Mouse (Mus musculus): Measurements from ENCODE around the gene Olr1. TPM values are rescaled to one million over a fixed set of nuclear protein-coding genes. Genes with fewer than 3 reads are reported as not detected.

Gene Olr1
- total and polyA plus RNA-seq, 3 experiments: 0.06 to 0.21 (median 0.07) TPM

DNA sequence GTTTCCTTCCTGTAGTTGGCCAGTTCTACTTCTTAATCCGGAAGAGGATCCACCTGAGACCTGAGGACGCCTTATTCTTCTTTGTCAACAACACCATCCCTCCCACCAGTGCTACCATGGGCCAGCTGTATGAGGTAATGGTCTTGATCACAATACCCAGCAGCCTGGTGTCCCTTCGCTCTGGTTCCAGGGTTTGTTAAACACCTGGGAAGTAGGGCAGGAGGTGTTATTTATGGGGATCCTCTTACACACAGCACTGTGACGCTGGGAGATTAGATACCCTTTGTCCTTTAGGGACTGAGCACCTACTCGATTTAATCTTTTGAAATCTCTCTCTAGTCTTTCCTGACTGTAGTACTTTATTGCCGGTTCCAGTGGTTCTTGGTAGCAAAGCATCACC is 31.6 kb upstream of the Olr1 start:
- Histone ChIP-seq H3K36me3 (ENCODE audit: control insufficient read depth, insufficient read depth, low read length) (peaks cover 37% of the 10 kb centered on the region), H3K9ac (ENCODE audit: low read depth, low read length) (no peak overlapping the region), H3K27ac (no peak overlapping the region), H3K79me2 (replicated peaks; ENCODE audit: control insufficient read depth, insufficient read depth, low read length) (peaks cover 2% of the 10 kb centered on the region; the same call in 1 of the 2 replicates), H3K27me3 (ENCODE audit: control insufficient read depth, insufficient read depth, low read length) (no peaks in the 10 kb centered on the region), H3K4me1 (ENCODE audit: control insufficient read depth, insufficient read depth, low read length) (peaks cover 11% of the 10 kb centered on the region), H3K4me3 (no peak overlapping the region)
- no peak for DNase-seq
- WGBS: 68% methylated on average over 6 of the region's 6 CpGs
- intact Hi-C loops (cut with DNase I): loop anchor here (10.0 kb wide), 1 partner anchor 354 kb away; the partner anchor contains the start of gene Clec2d
- TF ChIP-seq EP300 (IDR thresholded peaks at IDR 0.05; ENCODE audit: insufficient read depth, low read depth, low read length) (no peak), CTCF (IDR thresholded peaks at IDR 0.05) (no peak), POLR2A (IDR thresholded peaks at IDR 0.05; ENCODE audit: insufficient read depth, low read depth, low read length) (no peak)

DNA sequence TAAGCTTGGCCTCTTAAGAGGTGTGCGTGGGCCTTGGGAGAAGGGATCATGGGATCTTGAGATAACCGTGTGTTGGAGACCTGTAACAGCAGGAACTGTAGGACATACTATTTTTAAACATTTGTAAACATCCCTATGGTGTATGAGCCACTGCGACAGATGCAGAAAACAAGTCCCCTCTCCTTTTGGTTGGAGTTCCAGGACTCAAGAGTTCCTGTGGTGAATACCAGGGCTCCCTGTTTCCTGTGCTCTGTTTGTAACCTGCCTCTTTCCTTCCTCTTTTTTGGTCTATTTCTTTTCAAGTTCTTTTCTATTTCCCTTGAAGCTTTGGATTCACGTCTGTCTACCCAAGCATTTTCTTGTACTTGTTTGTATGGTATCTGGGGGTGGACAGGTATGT is 28.8 kb upstream of the Olr1 start:
- H3K9ac ChIP-seq (ENCODE audit: low read depth, low read length): peak overlapping the region; percentile 49
- H3K27ac ChIP-seq: peak overlapping the region; percentile 100
- peaks cover 14% of the 10 kb centered on the region for H3K4me1 ChIP-seq (ENCODE audit: control insufficient read depth, insufficient read depth, low read length)
- peaks cover 2% of the 10 kb centered on the region; the same call in 1 of the 2 replicates for H3K79me2 ChIP-seq (replicated peaks; ENCODE audit: control insufficient read depth, insufficient read depth, low read length)
- H3K4me3 ChIP-seq: peak overlapping the region; percentile 84; the same call in 1 of the 2 replicates
- H3K36me3 ChIP-seq (ENCODE audit: control insufficient read depth, insufficient read depth, low read length): peaks cover 31% of the 10 kb centered on the region
- WGBS: 24% methylated on average over 4 of the region's 4 CpGs
- H3K27me3 ChIP-seq (ENCODE audit: control insufficient read depth, insufficient read depth, low read length): no peaks in the 10 kb centered on the region
- DNase-seq: no peak
- intact Hi-C loops (cut with DNase I): loop anchor here (10.0 kb wide), 1 partner anchor 351 kb away; the partner anchor contains the start of gene Clec2d
- TF ChIP-seq POLR2A (IDR thresholded peaks at IDR 0.05; ENCODE audit: insufficient read depth, low read depth, low read length) (no peak), EP300 (IDR thresholded peaks at IDR 0.05; ENCODE audit: insufficient read depth, low read depth, low read length) (no peak), CTCF (IDR thresholded peaks at IDR 0.05) (no peak)

DNA sequence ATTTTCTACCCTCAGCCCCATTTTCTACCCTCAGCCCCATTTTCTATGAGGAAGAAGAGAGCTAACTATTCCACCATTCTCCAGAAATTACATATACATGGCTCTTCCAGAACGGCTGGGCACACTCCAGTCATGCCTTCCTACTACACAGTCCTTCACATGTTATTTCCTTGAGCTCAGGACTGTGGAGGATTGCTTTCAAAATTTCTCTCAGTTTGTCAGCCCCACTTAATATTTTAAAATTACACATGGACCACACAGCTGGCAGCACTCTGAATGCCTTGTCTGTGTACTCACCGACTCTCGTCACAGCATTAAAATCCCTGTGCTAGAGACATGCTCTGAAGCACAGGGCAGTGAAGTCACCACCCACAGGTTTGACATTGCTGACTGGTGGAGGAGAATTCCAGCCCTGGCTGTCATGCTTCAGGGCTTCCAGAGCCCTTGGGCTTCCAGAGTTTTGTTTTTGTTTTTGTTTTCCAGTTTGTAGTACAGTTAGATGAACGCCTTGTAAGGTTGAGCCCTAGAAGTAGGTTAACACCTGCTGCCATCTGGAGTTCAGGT is 27.7 kb upstream of the Olr1 start:
- H3K27me3 ChIP-seq (ENCODE audit: control insufficient read depth, insufficient read depth, low read length): no peaks in the 10 kb centered on the region
- 44% methylated on average over 4 of the region's 4 CpGs for WGBS
- H3K9ac ChIP-seq (ENCODE audit: low read depth, low read length): peak overlapping the region; percentile 62
- peaks cover 14% of the 10 kb centered on the region for H3K4me1 ChIP-seq (ENCODE audit: control insufficient read depth, insufficient read depth, low read length)
- intact Hi-C loops (cut with DNase I): loop anchor here (10.0 kb wide), 1 partner anchor 350 kb away; the partner anchor contains the start of gene Clec2d
- peak overlapping the region; percentile 100 for H3K27ac ChIP-seq
- H3K79me2 ChIP-seq (replicated peaks; ENCODE audit: control insufficient read depth, insufficient read depth, low read length): peaks cover 2% of the 10 kb centered on the region; the same call in 1 of the 2 replicates
- peaks cover 31% of the 10 kb centered on the region for H3K36me3 ChIP-seq (ENCODE audit: control insufficient read depth, insufficient read depth, low read length)
- no peak for DNase-seq
- H3K4me3 ChIP-seq: peak overlapping the region; percentile 84
- TF ChIP-seq EP300 (IDR thresholded peaks at IDR 0.05; ENCODE audit: insufficient read depth, low read depth, low read length) (no peak), CTCF (IDR thresholded peaks at IDR 0.05) (no peak), POLR2A (IDR thresholded peaks at IDR 0.05; ENCODE audit: insufficient read depth, low read depth, low read length) (no peak)

- WGBS: 3% methylated on average over 9 of the region's 9 CpGs
- intact Hi-C loops (cut with DNase I): loop anchor here (10.0 kb wide), 1 partner anchor 349 kb away; the partner anchor contains the start of gene Clec2d
- peak overlapping the region; percentile 84 for H3K4me3 ChIP-seq
Observed at GRCm38 (mm10) chr6:129534057-129534456, 27.1 kb upstream of the Olr1 start.

DNA sequence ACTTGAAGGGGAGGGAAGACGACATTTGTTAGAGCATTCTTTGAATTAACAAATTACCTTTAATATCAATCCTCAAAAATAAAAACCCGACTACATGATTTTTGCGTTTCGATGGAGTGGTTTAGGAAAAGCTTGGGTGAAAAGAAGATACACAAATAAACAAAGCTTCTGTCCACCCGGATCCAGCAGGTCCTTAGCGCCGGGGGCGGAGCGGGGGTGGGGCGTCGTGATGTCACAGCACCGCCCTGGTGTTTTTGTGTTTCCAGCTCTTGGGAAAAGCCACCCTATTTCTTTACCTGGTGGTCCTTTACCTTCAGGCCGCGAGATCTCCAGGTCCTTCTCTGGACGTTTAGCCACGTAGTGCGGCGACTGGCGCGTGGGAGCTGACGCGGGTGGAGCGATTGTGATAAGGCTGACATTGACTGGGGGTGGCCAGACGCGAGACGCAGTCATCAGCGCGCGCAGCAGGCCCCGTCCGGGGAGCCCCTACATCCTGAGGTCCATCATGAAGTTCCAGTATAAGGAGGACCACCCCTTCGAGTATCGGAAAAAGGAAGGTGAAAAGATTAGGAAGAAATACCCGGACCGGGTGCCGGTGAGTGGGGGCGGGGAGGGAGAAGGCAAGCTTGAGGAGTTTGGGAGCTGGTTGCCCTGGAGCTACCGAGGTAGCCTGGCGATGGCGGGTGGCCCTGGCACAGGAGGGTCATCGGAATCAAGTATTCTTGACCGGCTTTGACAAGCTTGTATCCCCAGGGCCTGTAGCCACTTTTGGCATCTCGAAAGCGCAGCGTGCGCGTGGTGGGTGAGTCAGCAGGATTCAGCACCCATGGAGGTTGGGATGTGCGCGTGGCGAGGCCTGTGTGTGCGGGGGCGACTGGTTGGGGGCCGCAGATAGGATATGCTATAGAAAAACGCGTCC is 26.2 kb upstream of the Olr1 start, which contains the start of gene Gabarapl1:
TSS of gene Gabarapl1 (plus strand) at position 219 of the 919 bp plus-strand sequence.
- Histone ChIP-seq H3K4me1 (ENCODE audit: control insufficient read depth, insufficient read depth, low read length) (peaks cover 14% of the 10 kb centered on the region), H3K9ac (ENCODE audit: low read depth, low read length) (peak within 1 kb of the TSS; percentile 84), H3K79me2 (replicated peaks; ENCODE audit: control insufficient read depth, insufficient read depth, low read length) (peaks cover 2% of the 10 kb centered on the region; the same call in 1 of the 2 replicates), H3K27me3 (ENCODE audit: control insufficient read depth, insufficient read depth, low read length) (no peaks in the 10 kb centered on the region), H3K27ac (peak within 1 kb of the TSS; percentile 100), H3K36me3 (ENCODE audit: control insufficient read depth, insufficient read depth, low read length) (peaks cover 25% of the 10 kb centered on the region), H3K4me3 (peak within 1 kb of the TSS; percentile 84)
- WGBS: under 1% methylated on average over 55 of the region's 55 CpGs
- DNase-seq: peak; percentile 88 to 92
- intact Hi-C loops (cut with DNase I): loop anchor here (10.0 kb wide), 1 partner anchor 348 kb away; the partner anchor contains the start of gene Clec2d
- peak; percentile 77 for TF ChIP-seq POLR2A (IDR thresholded peaks at IDR 0.05; ENCODE audit: insufficient read depth, low read depth, low read length)
- TF ChIP-seq EP300 (IDR thresholded peaks at IDR 0.05; ENCODE audit: insufficient read depth, low read depth, low read length): peak; percentile 69; the same call in 1 of the 2 replicates
- TF ChIP-seq CTCF (IDR thresholded peaks at IDR 0.05): no peak

More at GRCm38 (mm10) chr6:129534057-129534456, 27.1 kb upstream of the Olr1 start:
- H3K27ac ChIP-seq: peak overlapping the region; percentile 100
- no peak for DNase-seq
- H3K4me1 ChIP-seq (ENCODE audit: control insufficient read depth, insufficient read depth, low read length): peaks cover 14% of the 10 kb centered on the region
- no peaks in the 10 kb centered on the region for H3K27me3 ChIP-seq (ENCODE audit: control insufficient read depth, insufficient read depth, low read length)
- peaks cover 2% of the 10 kb centered on the region; the same call in 1 of the 2 replicates for H3K79me2 ChIP-seq (replicated peaks; ENCODE audit: control insufficient read depth, insufficient read depth, low read length)
- H3K36me3 ChIP-seq (ENCODE audit: control insufficient read depth, insufficient read depth, low read length): peaks cover 31% of the 10 kb centered on the region
- TF ChIP-seq EP300 (IDR thresholded peaks at IDR 0.05; ENCODE audit: insufficient read depth, low read depth, low read length): no peak
- TF ChIP-seq POLR2A (IDR thresholded peaks at IDR 0.05; ENCODE audit: insufficient read depth, low read depth, low read length): no peak
- no peak for TF ChIP-seq CTCF (IDR thresholded peaks at IDR 0.05)
- peak overlapping the region; percentile 60 for H3K9ac ChIP-seq (ENCODE audit: low read depth, low read length)

Measured in heart, adult 2 months (tissue).